Mouse (Mus musculus) embryonic facial prominence, embryonic 11.5 days (tissue): Measurements from ENCODE around the gene Slirp. TPM values are rescaled to one million over a fixed set of nuclear protein-coding genes. Genes with fewer than 3 reads are reported as not detected.
A peak's percentile ranks its signal among the peaks of the same experiment; 100 is the strongest.

Experiments used
- ATAC-seq: fragments of 200-750 bp; cut with Nextera tagmentation; replicated peaks from 2 replicates; pipeline ENCODE4 v1.8.0; 2017; ENCODE audit warnings: low read depth; ENCODE audit not compliant: insufficient number of reproducible peaks, low FRiP score, low TSS enrichment
- DNase-seq: peaks from one replicate; pipeline ENCODE4 v3.0.0-alpha.2; 2015; ENCODE audit warnings: low spot score
- H3K27ac ChIP-seq: fragments of 300-500 bp; sonication (generic); replicated peaks from 2 replicates; pipeline ENCODE4 v1.5.1; 2014; ENCODE audit warnings: mild to moderate bottlenecking, low read depth, low read length, control low read depth
- H3K27me3 ChIP-seq: fragments of 300-500 bp; sonication (generic); 2 replicates; pipeline ENCODE4 v1.6.1; 2014; ENCODE audit warnings: mild to moderate bottlenecking, low read length, moderate library complexity, mixed read lengths; ENCODE audit not compliant: control insufficient read depth, insufficient read depth
- H3K36me3 ChIP-seq: fragments of 300-500 bp; sonication (generic); replicated peaks from 2 replicates; pipeline ENCODE4 v1.6.1; 2014; ENCODE audit warnings: low read depth, mild to moderate bottlenecking, low read length, moderate library complexity, mixed read lengths; ENCODE audit not compliant: control insufficient read depth, insufficient read depth
- H3K4me1 ChIP-seq: fragments of 300-500 bp; sonication (generic); 2 replicates; pipeline ENCODE4 v1.6.1; 2014; ENCODE audit warnings: low read length, mixed read lengths; ENCODE audit not compliant: control insufficient read depth, insufficient read depth
- H3K4me2 ChIP-seq: fragments of 300-500 bp; sonication (generic); 2 replicates; pipeline ENCODE4 v1.6.1; 2014; ENCODE audit warnings: low read depth, mild to moderate bottlenecking, control low read depth, low read length, moderate library complexity
- H3K4me3 ChIP-seq: fragments of 300-500 bp; sonication (generic); 2 replicates; pipeline ENCODE4 v1.5.1; 2014; ENCODE audit warnings: low read depth, low read length, control low read depth
- H3K9ac ChIP-seq: fragments of 300-500 bp; sonication (generic); replicated peaks from 2 replicates; pipeline ENCODE4 v1.6.1; 2014; ENCODE audit warnings: mild to moderate bottlenecking, control low read depth, low read length
- H3K9me3 ChIP-seq: fragments of 300-500 bp; sonication (generic); replicated peaks from 2 replicates; pipeline ENCODE4 v1.6.1; 2016; ENCODE audit warnings: mild to moderate bottlenecking, low read length, inconsistent platforms, mixed read lengths; ENCODE audit not compliant: control insufficient read depth
- WGBS: fragments of 180-500 bp; shearing (Covaris S2); extraction: QIAGEN DNeasy Blood & Tissue Kit; methylation state at CpG from one replicate; pipeline ENCODE4 v1.1.7; 2014; 5-methylcytosine and 5-hydroxymethylcytosine counted together
- polyA plus RNA-seq: library from polyadenylated mRNA; unstranded; fragments of >200 nt; fragmentation: Nextera tagmentation; extraction: Ambion mirVana; gene quantifications from 2 replicates; pipeline ENCODE4 v1.2.1, GENCODE M21; 2014

The Slirp gene
- polyA plus RNA-seq, 1 experiment from 2014 or later = 309 TPM

DNA sequence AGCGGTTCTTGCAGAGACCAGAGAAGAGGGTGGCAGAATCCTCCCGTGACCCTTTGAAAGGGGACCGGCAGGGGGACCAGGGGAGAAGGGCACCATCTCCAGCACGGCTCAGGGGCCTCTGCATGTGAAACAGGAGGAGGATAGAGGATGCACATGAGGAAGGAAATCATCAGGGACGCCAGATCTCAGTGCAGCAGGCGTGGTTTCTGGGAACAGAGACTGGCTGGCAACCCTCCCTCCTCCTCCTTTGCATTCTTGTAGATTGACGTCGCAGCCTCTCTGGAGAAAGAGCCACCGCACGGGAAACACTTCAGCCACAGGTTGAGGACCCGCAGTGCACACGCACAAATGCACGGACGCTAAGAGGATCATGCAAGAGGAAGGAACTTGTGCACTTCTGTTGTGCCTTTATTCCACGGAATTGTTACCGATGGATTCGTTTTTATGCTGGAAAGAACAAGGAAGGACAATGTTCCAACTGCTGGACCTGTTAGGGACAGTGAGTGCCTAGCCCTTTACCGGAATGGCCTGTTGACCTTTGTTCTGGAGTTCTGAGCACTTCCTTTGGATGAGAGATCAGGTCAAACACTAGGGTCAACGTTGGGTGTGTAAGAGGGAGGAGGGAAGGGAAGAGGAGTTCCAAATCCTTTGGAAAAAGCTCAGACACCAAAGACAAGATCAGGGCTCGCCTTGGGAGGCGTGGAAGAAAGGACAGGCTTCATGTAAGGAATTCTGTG is 35.7 kb upstream of the Slirp start:
- H3K9ac ChIP-seq = peak overlapping the region; percentile 34
- peak overlapping the region; percentile 19; the same call in 1 of the 2 replicates for H3K4me2 ChIP-seq
- WGBS = 32% methylated on average over 21 of the region's 21 CpGs
- H3K4me1 ChIP-seq = no peaks in the 10 kb centered on the region
- DNase-seq = peak; percentile 61
- ATAC-seq = no peak
- H3K27ac ChIP-seq = no peak overlapping the region
- H3K9me3 ChIP-seq = no peaks in the 10 kb centered on the region
- no peaks in the 10 kb centered on the region for H3K27me3 ChIP-seq
- H3K4me3 ChIP-seq = no peak overlapping the region
- H3K36me3 ChIP-seq = no peaks in the 10 kb centered on the region

DNA sequence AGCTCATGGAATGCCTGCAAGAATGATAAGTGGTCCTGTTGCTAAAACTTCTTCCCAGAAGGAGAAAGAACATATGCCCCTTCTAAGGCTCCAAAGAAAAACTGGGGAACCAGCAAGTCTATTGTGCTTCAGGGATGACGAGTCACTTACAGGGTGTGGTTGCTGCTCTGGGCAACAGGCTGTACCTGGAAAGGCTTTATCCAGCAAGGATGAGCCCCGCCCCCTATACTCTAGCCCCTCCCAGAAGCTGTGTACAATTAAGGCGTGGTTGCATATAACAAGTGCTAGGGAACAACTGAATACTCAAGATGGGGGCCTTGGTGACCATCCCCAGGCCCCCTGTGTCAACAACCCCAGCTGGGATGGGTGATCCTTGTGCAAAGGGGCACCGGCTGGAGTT is 34.6 kb upstream of the Slirp start:
- ATAC-seq (no peak), DNase-seq (no peak)
- Histone ChIP-seq H3K27ac (no peak overlapping the region), H3K4me2 (no peak overlapping the region), H3K27me3 (no peaks in the 10 kb centered on the region), H3K9ac (no peak overlapping the region), H3K36me3 (no peaks in the 10 kb centered on the region), H3K4me3 (no peak overlapping the region), H3K9me3 (no peaks in the 10 kb centered on the region), H3K4me1 (no peaks in the 10 kb centered on the region)
- WGBS = 82% methylated on average over 4 of the region's 4 CpGs

DNA sequence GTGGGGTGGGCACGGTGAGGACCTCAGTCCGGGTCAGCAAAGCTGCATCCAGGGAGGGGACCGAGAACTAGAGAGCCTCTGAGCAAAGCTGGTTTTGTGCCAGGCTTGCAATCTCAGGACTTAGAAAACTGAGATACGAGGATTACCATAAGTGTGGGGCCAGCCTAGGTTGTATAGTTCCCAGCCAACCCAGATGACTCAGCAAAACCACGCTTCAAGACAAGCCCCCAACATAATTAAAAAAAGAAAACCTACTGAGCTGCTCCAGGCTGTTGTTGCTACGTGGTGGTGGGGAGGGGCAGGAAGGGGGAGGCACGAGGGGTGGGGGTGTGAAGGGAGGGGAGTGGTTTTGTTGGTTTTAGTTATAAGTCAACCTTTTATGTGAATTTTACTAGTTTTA is 32.7 kb upstream of the Slirp start:
- Histone ChIP-seq H3K4me3 (no peak overlapping the region), H3K9me3 (no peaks in the 10 kb centered on the region), H3K27ac (no peak overlapping the region), H3K36me3 (no peaks in the 10 kb centered on the region), H3K9ac (no peak overlapping the region), H3K27me3 (no peaks in the 10 kb centered on the region), H3K4me2 (no peak overlapping the region), H3K4me1 (no peaks in the 10 kb centered on the region)
- no peak for ATAC-seq
- no peak for DNase-seq
- 56% methylated on average over 7 of the region's 7 CpGs for WGBS

DNA sequence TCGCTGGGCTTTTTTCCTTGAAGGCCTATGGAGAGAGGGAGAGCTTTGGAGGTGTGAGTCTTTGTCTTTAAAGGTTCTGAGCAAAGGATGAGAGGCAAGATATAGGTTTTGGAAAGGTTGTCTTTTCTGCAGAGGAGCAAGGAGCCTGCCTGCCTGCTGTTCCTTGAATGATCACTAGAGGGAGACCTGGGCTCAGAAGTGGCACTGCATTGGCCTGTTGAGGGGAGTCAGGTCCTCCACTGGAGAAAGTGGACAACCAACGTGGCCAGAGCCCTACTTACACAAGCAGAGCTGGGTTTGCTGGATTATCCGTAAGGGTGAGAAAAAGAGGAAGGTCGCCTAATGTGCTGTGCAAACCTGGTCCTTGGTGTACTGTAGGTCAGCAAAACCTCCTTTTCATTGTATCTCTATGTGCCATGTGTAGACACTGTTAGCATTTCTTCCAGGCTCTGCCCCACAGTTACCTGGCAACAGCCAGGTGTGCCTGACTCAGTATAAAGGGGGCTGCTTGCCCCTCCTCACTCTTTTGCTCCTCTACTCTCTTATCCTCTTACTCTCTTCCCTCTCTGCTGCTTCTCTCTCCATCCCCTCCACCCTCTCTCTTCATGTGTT is 30.4 kb upstream of the Slirp start:
- Histone ChIP-seq H3K4me3 (no peak overlapping the region), H3K9ac (no peak overlapping the region), H3K27ac (no peak overlapping the region), H3K27me3 (no peaks in the 10 kb centered on the region), H3K36me3 (no peaks in the 10 kb centered on the region), H3K9me3 (no peaks in the 10 kb centered on the region), H3K4me1 (no peaks in the 10 kb centered on the region), H3K4me2 (no peak overlapping the region)
- peak; percentile 53; the same call in 1 of the 2 replicates for ATAC-seq
- peak; percentile 78 for DNase-seq
- WGBS = 23% methylated on average over 4 of the region's 4 CpGs

DNA sequence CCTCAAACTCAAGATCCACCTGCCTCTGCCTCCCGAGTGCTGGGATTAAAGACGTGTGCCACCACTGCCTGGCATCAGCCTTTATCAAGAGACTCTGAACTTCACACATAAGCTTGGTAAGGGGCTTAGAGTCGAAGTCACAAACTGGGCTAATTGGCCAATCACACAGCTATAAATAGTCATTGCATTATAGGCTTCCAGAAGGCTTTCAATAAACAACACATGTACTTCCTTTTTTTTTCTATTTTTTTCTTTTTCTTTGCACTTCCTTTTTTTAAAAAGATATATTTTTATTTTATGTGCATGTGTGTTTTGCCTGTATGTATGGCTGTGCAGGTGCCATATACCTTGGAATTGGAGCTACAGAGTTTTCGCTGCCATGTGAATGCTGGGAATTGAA is 28.3 kb upstream of the Slirp start:
- DNase-seq (no peak), ATAC-seq (no peak)
- no peak overlapping the region for H3K27ac ChIP-seq
- no peaks in the 10 kb centered on the region for H3K36me3 ChIP-seq
- H3K9me3 ChIP-seq = no peaks in the 10 kb centered on the region
- no peak overlapping the region for H3K9ac ChIP-seq
- H3K27me3 ChIP-seq = no peaks in the 10 kb centered on the region
- 76% methylated on average over 4 of the region's 4 CpGs for WGBS
- no peaks in the 10 kb centered on the region for H3K4me1 ChIP-seq
- H3K4me2 ChIP-seq = no peak overlapping the region
- H3K4me3 ChIP-seq = no peak overlapping the region

DNA sequence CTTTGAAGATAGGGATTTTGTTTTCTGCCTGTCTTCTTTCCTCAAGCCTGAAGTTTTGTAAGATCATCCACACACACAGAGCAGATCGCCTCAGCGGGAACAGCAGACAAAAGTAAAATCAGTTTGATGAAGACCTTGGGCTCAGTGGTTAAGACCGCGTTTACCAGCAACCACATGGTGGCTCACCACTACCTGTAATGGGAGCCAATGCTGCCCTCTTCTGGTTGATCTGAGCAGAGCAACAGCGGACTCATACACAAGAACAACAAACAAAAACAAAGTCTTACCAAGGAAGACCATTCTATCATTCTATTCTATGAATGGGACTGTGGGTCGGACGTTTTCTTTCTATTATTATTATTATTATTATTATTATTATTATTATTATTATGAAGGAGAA is 27.0 kb upstream of the Slirp start:
- WGBS = 43% methylated on average over 7 of the region's 7 CpGs
- ATAC-seq (no peak), DNase-seq (peak; percentile 72)
- Histone ChIP-seq H3K4me2 (no peak overlapping the region), H3K36me3 (no peaks in the 10 kb centered on the region), H3K4me1 (no peaks in the 10 kb centered on the region), H3K4me3 (no peak overlapping the region), H3K9ac (no peak overlapping the region), H3K27me3 (no peaks in the 10 kb centered on the region), H3K27ac (no peak overlapping the region), H3K9me3 (no peaks in the 10 kb centered on the region)

DNA sequence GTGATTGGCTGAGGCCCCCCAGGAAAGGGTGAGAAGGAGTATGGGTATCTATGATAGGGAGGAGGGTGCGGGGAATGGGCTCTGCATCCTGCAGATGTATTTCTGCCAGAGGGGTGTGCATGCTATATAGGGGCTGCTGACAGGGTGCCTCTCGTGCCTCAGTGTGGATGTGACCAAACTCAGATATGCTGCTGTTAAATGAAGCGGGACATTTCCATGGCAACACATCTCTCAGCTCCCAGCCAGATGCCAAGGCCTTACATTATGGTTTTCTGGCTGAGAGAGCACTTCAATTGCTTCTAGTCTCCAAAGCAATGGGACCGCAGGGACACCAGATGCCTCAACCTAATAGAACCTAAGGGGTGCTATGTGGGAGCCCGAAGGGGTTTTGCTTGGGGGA is 24.8 kb upstream of the Slirp start:
- WGBS = 77% methylated on average over 5 of the region's 5 CpGs
- DNase-seq (no peak), ATAC-seq (peak; percentile 46; the same call in 1 of the 2 replicates)
- Histone ChIP-seq H3K9ac (no peak overlapping the region), H3K36me3 (no peaks in the 10 kb centered on the region), H3K4me1 (no peaks in the 10 kb centered on the region), H3K27me3 (no peaks in the 10 kb centered on the region), H3K4me3 (no peak overlapping the region), H3K9me3 (no peaks in the 10 kb centered on the region), H3K4me2 (no peak overlapping the region), H3K27ac (no peak overlapping the region)

DNA sequence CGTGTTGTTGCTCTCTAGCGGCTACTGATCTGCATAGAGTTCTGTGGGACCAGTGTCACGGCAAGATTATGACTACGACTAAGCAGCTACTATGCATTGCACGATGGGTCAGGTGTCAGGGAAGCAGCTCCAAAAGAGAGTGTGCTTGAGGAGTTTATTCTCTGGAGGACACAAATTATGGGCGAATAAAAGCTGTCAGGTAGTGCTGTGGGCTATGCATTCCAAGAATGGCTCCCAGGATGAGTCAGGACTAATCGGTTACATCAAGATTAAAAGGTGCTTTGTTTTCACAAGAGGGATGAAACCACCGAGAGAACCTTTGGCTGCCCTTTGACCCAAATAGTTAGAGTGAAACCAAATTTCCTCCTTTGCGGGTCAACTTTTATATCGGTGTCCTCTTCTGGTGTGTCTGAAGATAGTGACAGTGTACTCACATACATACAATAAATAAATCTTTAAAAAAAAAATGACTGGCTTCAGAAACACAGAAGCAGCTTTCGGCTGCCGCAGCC is 23.7 kb upstream of the Slirp start:
- no peak for ATAC-seq
- H3K36me3 ChIP-seq = no peaks in the 10 kb centered on the region
- H3K27ac ChIP-seq = no peak overlapping the region
- 68% methylated on average over 12 of the region's 12 CpGs for WGBS
- no peak overlapping the region for H3K9ac ChIP-seq
- H3K9me3 ChIP-seq = no peaks in the 10 kb centered on the region
- DNase-seq = no peak
- no peaks in the 10 kb centered on the region for H3K4me1 ChIP-seq
- H3K27me3 ChIP-seq = no peaks in the 10 kb centered on the region
- no peak overlapping the region for H3K4me3 ChIP-seq
- no peak overlapping the region for H3K4me2 ChIP-seq
